Mouse (Mus musculus) G1E (cell line): ENCODE measurements at regions not wholly inside any gene's neighbourhood (a gene's known extent, or its start where the extent isn't known, plus 50 kb on each side); places are given as distances from the start of the nearest gene placed in this dataset.

ENCODE experiments used
- CTCF ChIP-seq: IDR thresholded peaks from 2 replicates; pipeline ENCODE4 v1.5.1; 2012; ENCODE audit warnings: low read depth, low read length, inconsistent platforms, mixed read lengths
- GATA2 ChIP-seq: IDR thresholded peaks from 2 replicates; pipeline ENCODE4 v1.6.1; 2012; ENCODE audit warnings: low read depth, low read length, inconsistent platforms, borderline replicate concordance
- POLR2AphosphoS5 ChIP-seq: IDR thresholded peaks from 2 replicates; pipeline ENCODE4 v1.6.1; 2012; ENCODE audit warnings: low read depth, low read length, inconsistent platforms; ENCODE audit not compliant: insufficient replicate concordance
- TAL1 ChIP-seq: conservative IDR thresholded peaks from 2 replicates; pipeline ENCODE4 v1.6.1; 2012; ENCODE audit warnings: low read depth, low read length, inconsistent platforms, mixed read lengths

DNA sequence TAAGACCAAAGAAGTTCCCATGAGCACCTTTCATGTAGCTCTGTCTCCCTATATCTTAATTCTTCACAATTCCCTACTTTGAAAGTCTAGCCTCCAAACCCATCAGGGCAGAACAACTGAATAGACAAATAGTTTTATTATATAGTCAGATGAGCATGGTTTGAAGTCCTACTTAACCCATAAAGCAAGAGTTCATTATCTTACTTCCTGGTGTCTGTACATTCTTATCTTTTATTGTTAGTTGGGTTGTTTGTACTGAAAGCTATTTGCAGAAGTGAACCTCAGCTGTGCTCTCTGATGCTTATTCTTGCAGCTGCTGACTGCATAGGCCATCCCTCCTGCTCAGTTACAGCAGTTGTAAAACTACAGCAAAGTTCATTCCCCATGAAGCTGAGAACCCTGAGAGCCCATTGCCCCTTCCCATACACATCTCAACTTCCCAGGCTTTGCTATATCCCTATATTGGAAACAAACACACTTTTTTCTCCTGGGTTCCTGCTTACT lies 276.7 kb upstream of the Clnk start:
- TF ChIP-seq CTCF = no peak
- no peak for TF ChIP-seq GATA2
- no peak for TF ChIP-seq TAL1
- no peak for TF ChIP-seq POLR2AphosphoS5
